Mouse (Mus musculus): ENCODE data around the gene Cdkn1b.

The Cdkn1b gene

GRCm38 (mm10) chr6:134928889-134929310 lies 8.7 kb downstream of the Cdkn1b start:
- in situ Hi-C loops (cut with MseI, MboI): no loop called here

GRCm38 (mm10) chr6:134929926-134930325 lies 9.7 kb downstream of the Cdkn1b start:
- in situ Hi-C loops (cut with MseI, MboI): no loop called here

DNA sequence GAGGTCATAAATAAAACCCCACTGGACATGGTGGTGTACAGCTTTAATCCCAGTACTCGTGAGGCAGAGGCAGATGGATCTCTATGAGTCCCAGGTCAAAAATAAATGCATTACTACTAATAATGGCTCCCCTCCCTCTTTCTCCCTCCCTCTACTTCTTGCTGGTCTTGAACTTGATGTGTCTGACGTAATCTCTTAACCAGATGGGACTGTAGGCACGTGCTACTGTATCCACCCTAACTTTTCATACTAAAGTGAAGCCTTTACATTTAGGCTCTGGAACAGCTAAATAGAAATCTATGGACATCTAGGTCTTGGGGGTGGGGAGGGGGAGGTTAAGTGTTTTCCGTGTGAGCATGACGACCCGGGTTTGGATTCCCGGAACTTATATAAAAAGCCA lies 10.2 kb downstream of the Cdkn1b start:
- in situ Hi-C loops (cut with MseI, MboI): no loop called here

GRCm38 (mm10) chr6:134931146-134931545 lies 10.9 kb downstream of the Cdkn1b start:
- in situ Hi-C loops (cut with MseI, MboI): no loop called here

- in situ Hi-C loops (cut with MseI, MboI): no loop called here
These were observed 12.4 kb downstream of the Cdkn1b start for GRCm38 (mm10) chr6:134932486-134933206.

DNA sequence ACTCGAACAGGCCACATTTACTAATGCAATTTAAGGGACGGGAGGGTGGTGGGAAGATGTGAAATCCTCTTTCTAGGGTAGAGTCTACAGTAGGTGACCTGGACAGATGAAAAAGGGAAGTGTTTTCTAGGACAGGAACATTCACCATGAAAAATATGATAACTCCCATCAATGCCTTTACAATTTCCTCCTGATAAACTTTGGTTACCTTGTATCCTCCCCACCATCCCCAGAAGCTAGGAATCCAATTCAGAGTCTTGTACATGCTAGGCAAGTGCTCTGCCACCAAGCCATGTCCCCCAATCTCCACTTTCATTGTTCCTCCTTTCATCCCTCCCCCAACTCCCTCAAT lies 13.0 kb downstream of the Cdkn1b start:
- in situ Hi-C loops (cut with MseI, MboI): no loop called here

DNA sequence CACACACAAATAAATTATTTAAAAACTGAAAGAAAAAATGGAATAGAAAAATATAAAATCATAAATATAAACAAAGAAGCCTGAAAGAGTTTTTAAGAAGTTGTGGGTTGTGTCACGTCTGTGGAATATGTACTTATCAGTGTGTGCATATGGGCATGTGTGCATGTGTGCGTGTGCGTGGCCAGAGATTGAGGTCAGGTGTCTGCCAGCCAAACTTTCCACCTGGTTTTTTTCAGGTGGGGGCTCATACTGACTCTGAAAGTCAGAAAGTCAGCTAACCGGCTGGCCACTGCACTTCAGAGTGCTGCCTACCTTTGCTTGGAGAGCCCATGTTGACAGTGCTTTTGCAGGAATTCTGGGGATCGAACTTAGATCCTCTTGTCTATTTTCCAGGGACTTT lies 14.1 kb downstream of the Cdkn1b start:
- in situ Hi-C loops (cut with MseI, MboI): no loop called here

DNA sequence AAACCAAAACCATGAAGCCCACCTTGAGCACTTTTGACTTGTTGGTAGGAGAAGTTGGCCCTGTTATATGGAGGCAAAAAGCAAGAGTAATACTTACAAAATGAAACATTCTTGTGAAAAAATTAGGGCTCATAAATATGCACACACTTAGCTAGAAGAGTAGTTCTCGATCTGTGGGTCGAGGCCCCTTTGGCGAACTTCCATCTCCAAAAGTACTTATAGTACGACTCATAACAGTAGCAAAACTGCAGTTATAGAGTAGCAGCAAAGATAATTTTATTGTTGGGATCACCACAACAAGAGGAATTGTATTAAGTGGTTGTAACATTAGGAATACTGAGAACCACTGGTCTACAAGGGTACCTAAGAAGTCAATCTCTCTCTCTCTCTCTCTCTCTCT lies 19.6 kb downstream of the Cdkn1b start:
- in situ Hi-C loops (cut with MseI, MboI): no loop called here

- in situ Hi-C loops (cut with MseI, MboI): no loop called here
These were observed 23.7 kb downstream of the Cdkn1b start for GRCm38 (mm10) chr6:134943759-134944407.

DNA sequence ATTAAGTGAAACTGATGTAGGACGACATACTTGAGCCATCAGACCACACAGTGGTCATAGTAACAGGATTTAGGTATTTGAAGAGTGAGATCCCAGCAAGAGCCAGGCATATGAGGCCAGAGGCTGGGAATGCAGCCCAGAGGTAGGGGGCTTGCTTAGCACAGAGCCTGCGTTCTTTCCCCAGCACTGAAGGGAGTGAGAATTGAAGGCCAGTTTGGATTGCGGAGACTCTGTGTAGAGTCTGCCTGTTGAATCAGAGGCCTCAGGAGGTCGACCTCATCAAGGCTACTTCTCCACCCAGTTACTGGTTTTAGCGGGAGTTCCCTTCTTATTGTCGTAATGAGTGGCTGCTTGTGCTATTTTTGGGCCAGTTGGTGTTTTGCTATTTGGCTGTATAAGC lies 25.9 kb downstream of the Cdkn1b start:
- in situ Hi-C loops (cut with MseI, MboI): no loop called here

- in situ Hi-C loops (cut with MseI, MboI): no loop called here
These were observed 26.7 kb downstream of the Cdkn1b start for GRCm38 (mm10) chr6:134946858-134947257.

GRCm38 (mm10) chr6:134947311-134948087 lies 27.3 kb downstream of the Cdkn1b start:
- in situ Hi-C loops (cut with MseI, MboI): no loop called here

DNA sequence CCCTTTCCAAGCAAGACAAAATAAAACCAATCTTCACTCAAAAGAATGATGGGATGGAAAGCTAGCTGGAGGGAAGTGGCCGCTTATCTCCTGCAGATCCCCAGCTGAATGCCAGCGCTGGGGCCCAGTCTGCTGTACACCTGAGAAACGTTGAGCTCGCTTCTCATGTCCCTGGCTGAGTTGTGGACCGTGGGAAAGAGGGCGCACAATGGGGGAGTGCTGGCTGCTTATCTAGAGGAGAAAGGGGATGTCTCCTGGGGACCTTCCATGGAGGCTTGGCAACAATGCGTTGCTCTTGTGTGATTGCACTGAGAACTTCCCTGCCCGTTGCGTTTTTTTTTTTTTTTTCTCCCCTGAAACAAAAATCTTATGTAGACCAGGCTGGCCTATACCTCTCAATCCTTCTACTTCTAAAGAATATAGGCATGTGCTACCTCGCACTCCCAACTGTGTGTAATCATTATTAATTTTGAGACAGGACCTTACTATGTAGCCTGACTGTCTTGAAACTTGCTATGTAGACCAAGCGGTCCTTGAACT lies 28.4 kb downstream of the Cdkn1b start:
- in situ Hi-C loops (cut with MseI, MboI): no loop called here

- in situ Hi-C loops (cut with MseI, MboI): no loop called here
These were observed 29.0 kb downstream of the Cdkn1b start for GRCm38 (mm10) chr6:134949241-134949640.

GRCm38 (mm10) chr6:134951364-134951763 lies 31.2 kb downstream of the Cdkn1b start:
- in situ Hi-C loops (cut with MseI, MboI): loop anchor here in 1 of 2 experiments (5.0 kb wide), 1 partner anchor 74 kb away; no protein-coding TSS in a partner anchor

DNA sequence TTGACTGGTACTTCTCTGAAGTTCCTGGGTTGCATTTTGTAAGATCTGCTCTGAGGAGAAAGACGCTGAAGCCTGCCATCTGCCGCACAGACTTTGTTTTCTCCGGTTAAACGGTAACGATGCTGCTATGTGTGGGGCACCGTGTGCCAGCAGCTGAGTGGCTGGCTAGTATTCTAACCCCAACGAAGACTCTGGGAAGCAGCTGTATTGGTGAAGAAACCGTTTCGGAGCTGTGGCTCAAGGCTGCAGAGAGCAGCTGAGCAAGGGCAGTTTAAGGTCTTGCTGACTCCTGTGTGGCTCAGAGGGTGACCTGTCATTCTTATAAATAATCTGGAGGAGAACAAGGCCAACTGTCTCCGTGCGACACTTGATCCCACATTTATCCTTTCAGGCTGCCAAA lies 33.8 kb downstream of the Cdkn1b start:
- in situ Hi-C loops (cut with MseI, MboI): loop anchor here in 1 of 2 experiments (5.0 kb wide), 1 partner anchor 77 kb away; no protein-coding TSS in a partner anchor

- in situ Hi-C loops (cut with MseI, MboI): no loop called here
These were observed 36.2 kb downstream of the Cdkn1b start for GRCm38 (mm10) chr6:134956388-134956787.

- in situ Hi-C loops (cut with MseI, MboI): no loop called here
These were observed 41.1 kb downstream of the Cdkn1b start for GRCm38 (mm10) chr6:134961286-134961685.

DNA sequence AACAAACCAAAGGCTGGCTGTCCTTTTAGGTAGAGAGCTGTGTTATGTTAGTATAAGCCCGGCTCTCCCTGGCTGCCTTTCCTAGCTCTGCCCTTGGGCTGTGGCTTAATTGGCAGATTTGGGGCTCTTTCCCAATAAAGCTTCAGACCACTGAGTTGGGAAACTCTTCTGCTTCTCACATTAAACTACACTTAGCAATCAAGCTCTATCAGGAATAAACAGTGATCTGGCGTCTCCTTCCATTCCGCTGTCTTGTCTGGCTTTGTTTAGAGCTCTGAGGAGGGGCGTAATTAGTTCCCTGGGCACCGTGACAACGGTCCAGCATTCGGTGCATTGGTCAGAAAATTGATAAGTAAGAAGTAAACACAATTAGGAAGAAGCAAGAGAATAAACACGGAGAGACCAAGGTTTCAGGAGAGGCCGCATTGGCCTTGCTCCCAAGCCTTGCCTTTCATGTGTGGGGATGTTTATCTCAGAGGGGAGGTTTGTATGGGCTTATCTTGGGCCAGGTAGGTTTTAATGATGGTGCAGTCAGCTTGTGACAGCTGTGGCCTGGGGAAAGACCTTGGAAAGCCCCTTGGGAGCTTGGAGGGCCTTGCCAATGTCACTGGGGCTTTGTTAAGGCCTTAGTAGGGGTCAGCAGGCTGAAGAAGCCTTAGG lies 41.8 kb downstream of the Cdkn1b start:
- in situ Hi-C loops (cut with MseI, MboI): no loop called here

DNA sequence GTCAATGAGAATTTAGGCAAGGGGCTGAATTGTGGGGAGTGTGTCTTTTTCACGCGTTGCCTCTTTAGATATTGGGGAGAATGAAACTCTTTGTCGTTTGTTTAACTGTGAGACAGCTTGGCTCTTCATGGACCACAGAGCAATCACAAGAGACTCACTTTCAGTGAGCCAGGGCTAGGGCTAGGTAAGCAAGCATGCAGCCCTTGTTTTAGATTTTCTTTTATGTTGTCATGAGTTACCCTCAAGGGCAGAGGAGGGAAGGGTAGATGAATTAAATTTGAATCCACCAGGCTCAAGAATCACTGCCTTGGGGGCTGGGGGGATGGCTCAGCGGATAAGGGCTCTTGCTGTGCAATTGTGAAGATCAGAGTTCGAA lies 42.3 kb downstream of the Cdkn1b start:
- in situ Hi-C loops (cut with MseI, MboI): no loop called here

DNA sequence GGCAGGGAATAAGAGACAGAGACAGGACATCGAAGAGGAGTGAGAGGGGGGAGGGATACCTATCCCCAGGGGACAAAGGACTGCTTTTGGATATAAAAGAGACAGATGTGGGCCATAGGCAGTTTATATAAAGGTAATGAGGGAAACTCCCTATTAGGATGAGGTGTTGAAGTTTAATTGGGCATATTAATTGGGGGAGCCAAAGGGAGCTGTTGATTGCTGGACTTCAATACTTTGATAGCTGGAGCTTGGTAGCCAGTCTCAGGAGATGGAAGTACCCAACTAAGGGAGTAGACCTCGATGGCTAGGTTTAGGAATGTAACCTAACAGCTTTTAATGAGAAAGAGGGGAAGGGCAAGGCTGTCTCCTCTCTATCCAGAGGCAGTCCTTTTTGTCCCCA lies 43.7 kb downstream of the Cdkn1b start:
- in situ Hi-C loops (cut with MseI, MboI): no loop called here

DNA sequence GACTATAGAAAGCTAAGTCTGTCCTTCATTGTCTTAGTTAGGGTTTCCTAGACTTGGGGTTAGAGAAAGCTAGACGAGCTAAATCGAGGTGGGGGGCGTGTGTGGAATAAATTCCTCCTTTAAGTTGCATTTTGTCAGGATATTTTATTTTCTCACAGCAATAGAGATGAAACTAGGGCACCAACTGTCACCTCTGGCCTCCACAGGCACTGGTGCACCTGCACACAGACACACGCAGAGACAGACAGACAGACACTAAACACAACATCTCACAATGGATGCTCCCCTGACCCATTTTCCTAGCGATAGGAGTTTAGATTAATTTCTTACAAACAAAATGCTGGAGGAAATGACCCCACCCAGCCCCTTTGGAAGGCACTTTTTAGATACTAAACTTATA lies 46.5 kb downstream of the Cdkn1b start:
- in situ Hi-C loops (cut with MseI, MboI): no loop called here

All from mouse trophoblast stem cell (cell line).